Mouse (Mus musculus) lung, adult 2 months (tissue): ENCODE measurements around the gene Tmem132b. TPM values are rescaled to one million over a fixed set of nuclear protein-coding genes. Genes with fewer than 3 reads are reported as not detected.

Experiments
- DNase-seq: peaks from one replicate; pipeline ENCODE4 v3.0.0; 2022
- H3K4me1 ChIP-seq: fragments of 200-500 bp; 2 replicates; pipeline ENCODE4 v1.6.1; 2011; ENCODE audit warnings: low read length; ENCODE audit not compliant: control insufficient read depth, insufficient read depth
- H3K4me3 ChIP-seq: fragments of 200-500 bp; replicated peaks from 2 replicates; pipeline ENCODE3; 2011; ENCODE audit warnings: low read depth, mild to moderate bottlenecking, control low read depth, low read length; ENCODE audit errors: extremely low read depth
- CTCF ChIP-seq: fragments of 200-500 bp; IDR thresholded peaks from 2 replicates; pipeline ENCODE4 v1.5.1; 2011; ENCODE audit warnings: mild to moderate bottlenecking, low read length, control low read depth; ENCODE audit not compliant: insufficient read depth
- POLR2A ChIP-seq: fragments of 200-500 bp; IDR thresholded peaks from 2 replicates; pipeline ENCODE4 v1.6.1; 2011; ENCODE audit warnings: low read depth, mild to moderate bottlenecking, control low read depth, low read length, borderline replicate concordance; ENCODE audit errors: extremely low read depth
- WGBS: fragments of 180-500 bp; shearing (Covaris S2); methylation state at CpG from one replicate; pipeline ENCODE4 v1.1.7; 2018; 5-methylcytosine and 5-hydroxymethylcytosine counted together
- polyA plus RNA-seq: library from polyadenylated mRNA; depleted of rRNA; stranded (reverse); fragments of >200 nt; gene quantifications from 2 replicates; pipeline ENCODE4 v1.2.3, GENCODE M21; 2012

The Tmem132b gene
- polyA plus RNA-seq, 1 experiment: 0.18 TPM

GRCm38 (mm10) chr5:125598056-125598455 is 66.5 kb downstream of the Tmem132b start:
- no peaks in the 10 kb centered on the region for H3K4me1 ChIP-seq
- no peak overlapping the region for H3K4me3 ChIP-seq
- WGBS: 77% methylated on average over 10 of the region's 10 CpGs
- no peak for TF ChIP-seq POLR2A
- TF ChIP-seq CTCF: no peak
- no peak for DNase-seq

- Histone ChIP-seq H3K4me1 (no peaks in the 10 kb centered on the region), H3K4me3 (no peak overlapping the region)
- DNase-seq: no peak
- WGBS: 78% methylated on average over 12 of the region's 12 CpGs
- TF ChIP-seq CTCF: no peak
- TF ChIP-seq POLR2A: no peak
These were observed 75.6 kb downstream of the Tmem132b start for GRCm38 (mm10) chr5:125607146-125607545.

- TF ChIP-seq CTCF (no peak), POLR2A (no peak)
- Histone ChIP-seq H3K4me3 (no peak overlapping the region), H3K4me1 (no peaks in the 10 kb centered on the region)
- DNase-seq: no peak
- 71% methylated on average over 1 of the region's 1 CpGs for WGBS
These were observed 78.4 kb downstream of the Tmem132b start for GRCm38 (mm10) chr5:125609968-125610367.

- WGBS: 91% methylated on average over 7 of the region's 7 CpGs
- no peak for DNase-seq
- TF ChIP-seq POLR2A: no peak
- no peak for TF ChIP-seq CTCF
- Histone ChIP-seq H3K4me3 (no peak overlapping the region), H3K4me1 (no peaks in the 10 kb centered on the region)
These were observed 80.9 kb downstream of the Tmem132b start for GRCm38 (mm10) chr5:125612460-125612859.

GRCm38 (mm10) chr5:125613136-125613535 is 81.6 kb downstream of the Tmem132b start:
- no peak for TF ChIP-seq CTCF
- TF ChIP-seq POLR2A: no peak
- Histone ChIP-seq H3K4me1 (no peaks in the 10 kb centered on the region), H3K4me3 (no peak overlapping the region)
- WGBS: 71% methylated on average over 5 of the region's 5 CpGs
- DNase-seq: no peak

- H3K4me1 ChIP-seq: no peaks in the 10 kb centered on the region
- no peak for DNase-seq
- 49% methylated on average over 2 of the region's 2 CpGs for WGBS
- no peak overlapping the region for H3K4me3 ChIP-seq
- TF ChIP-seq CTCF: no peak
- no peak for TF ChIP-seq POLR2A
These were observed 82.8 kb downstream of the Tmem132b start for GRCm38 (mm10) chr5:125614348-125614747.

GRCm38 (mm10) chr5:125617050-125617449 is 85.5 kb downstream of the Tmem132b start:
- TF ChIP-seq POLR2A (no peak), CTCF (no peak)
- DNase-seq: no peak
- Histone ChIP-seq H3K4me3 (no peak overlapping the region), H3K4me1 (no peaks in the 10 kb centered on the region)
- WGBS: 98% methylated on average over 1 of the region's 1 CpGs

- no peak for TF ChIP-seq CTCF
- no peak for TF ChIP-seq POLR2A
- WGBS: 87% methylated on average over 9 of the region's 9 CpGs
- no peak for DNase-seq
- H3K4me1 ChIP-seq: no peaks in the 10 kb centered on the region
- H3K4me3 ChIP-seq: no peak overlapping the region
These were observed 96.3 kb downstream of the Tmem132b start for GRCm38 (mm10) chr5:125627816-125628348.

- 75% methylated on average over 6 of the region's 6 CpGs for WGBS
- Histone ChIP-seq H3K4me1 (no peaks in the 10 kb centered on the region), H3K4me3 (no peak overlapping the region)
- no peak for TF ChIP-seq CTCF
- TF ChIP-seq POLR2A: no peak
- no peak for DNase-seq
These were observed 103.1 kb downstream of the Tmem132b start for GRCm38 (mm10) chr5:125634666-125635065.

- TF ChIP-seq POLR2A (no peak), CTCF (no peak)
- no peaks in the 10 kb centered on the region for H3K4me1 ChIP-seq
- no peak for DNase-seq
- 57% methylated on average over 1 of the region's 1 CpGs for WGBS
- H3K4me3 ChIP-seq: no peak overlapping the region
These were observed 109.4 kb downstream of the Tmem132b start for GRCm38 (mm10) chr5:125640966-125641365.

GRCm38 (mm10) chr5:125641531-125642147 is 110.1 kb downstream of the Tmem132b start:
- 33% methylated on average over 18 of the region's 18 CpGs for WGBS
- H3K4me3 ChIP-seq: no peak overlapping the region
- no peak for TF ChIP-seq CTCF
- no peak for TF ChIP-seq POLR2A
- DNase-seq: no peak
- no peaks in the 10 kb centered on the region for H3K4me1 ChIP-seq
